Mouse (Mus musculus) ovary, postnatal 36 days (tissue): ENCODE measurements around the gene Tctn1.

Source experiments
- DNase-seq: peaks from one replicate; pipeline ENCODE4 v3.0.0; 2022; ENCODE audit warnings: low spot score, mixed read lengths

The Tctn1 gene

GRCm38 (mm10) chr5:122285029-122285766, 20.9 kb upstream of the Tctn1 start:
- DNase-seq, result peak; percentile 58

- peak; percentile 87 for DNase-seq
Observed at GRCm38 (mm10) chr5:122284183-122285028, 20.1 kb upstream of the Tctn1 start, which contains the start of gene Pptc7. TSS of gene Pptc7 (plus strand) at chr5:122284365.

- no peak for DNase-seq
Observed at GRCm38 (mm10) chr5:122283828-122284182, 19.5 kb upstream of the Tctn1 start.

GRCm38 (mm10) chr5:122280827-122281462, 16.7 kb upstream of the Tctn1 start:
- DNase-seq, result peak; percentile 30

- DNase-seq, result no peak
Observed at GRCm38 (mm10) chr5:122280422-122280826, 16.2 kb upstream of the Tctn1 start.

GRCm38 (mm10) chr5:122279799-122280421, 15.7 kb upstream of the Tctn1 start:
- no peak for DNase-seq

GRCm38 (mm10) chr5:122278946-122279345, 14.7 kb upstream of the Tctn1 start:
- DNase-seq, result no peak

- no peak for DNase-seq
Observed at GRCm38 (mm10) chr5:122274785-122275184, 10.5 kb upstream of the Tctn1 start.

- DNase-seq, result no peak
Observed at GRCm38 (mm10) chr5:122272821-122273220, 8.6 kb upstream of the Tctn1 start.

- no peak for DNase-seq
Observed at GRCm38 (mm10) chr5:122268858-122269604, 4.8 kb upstream of the Tctn1 start.

- DNase-seq, result peak; percentile 65
Observed at GRCm38 (mm10) chr5:122267899-122268298, 3.6 kb upstream of the Tctn1 start.

GRCm38 (mm10) chr5:122267136-122267535, 2.9 kb upstream of the Tctn1 start:
- no peak for DNase-seq

GRCm38 (mm10) chr5:122265942-122266341, 1.7 kb upstream of the Tctn1 start:
- no peak for DNase-seq

GRCm38 (mm10) chr5:122265187-122265586, 927 bp upstream of the Tctn1 start:
- no peak for DNase-seq

GRCm38 (mm10) chr5:122262104-122262503, 2.2 kb downstream of the Tctn1 start:
- DNase-seq, result no peak

GRCm38 (mm10) chr5:122258027-122258741, 6.1 kb downstream of the Tctn1 start:
- DNase-seq, result no peak

GRCm38 (mm10) chr5:122251895-122252606, 12.2 kb downstream of the Tctn1 start:
- no peak for DNase-seq

- DNase-seq, result no peak
Observed at GRCm38 (mm10) chr5:122249281-122249680, 15.0 kb downstream of the Tctn1 start.

- no peak for DNase-seq
Observed at GRCm38 (mm10) chr5:122247934-122248333, 16.3 kb downstream of the Tctn1 start.

GRCm38 (mm10) chr5:122247529-122247928, 16.7 kb downstream of the Tctn1 start:
- no peak for DNase-seq
